Mouse (Mus musculus) midbrain, embryonic 16.5 days (tissue): ENCODE measurements at regions not wholly inside any gene's neighbourhood (a gene's known extent, or its start where the extent isn't known, plus 50 kb on each side); places are given as distances from the start of the nearest gene placed in this dataset.

ENCODE experiments used
- ATAC-seq: fragments of 200-750 bp; cut with Nextera tagmentation; 2 replicates; pipeline ENCODE4 v1.8.0; 2017; ENCODE audit warnings: moderate TSS enrichment
- H3K27ac ChIP-seq: fragments of 300-500 bp; sonication (generic); 2 replicates; pipeline ENCODE4 v1.5.1; 2014; ENCODE audit warnings: mild to moderate bottlenecking, low read length, mixed read lengths
- H3K27me3 ChIP-seq: fragments of 300-500 bp; sonication (generic); 2 replicates; pipeline ENCODE4 v1.6.1; 2014; ENCODE audit warnings: low read depth, low read length, mixed read lengths; ENCODE audit not compliant: control insufficient read depth, insufficient read depth
- H3K36me3 ChIP-seq: fragments of 300-500 bp; sonication (generic); 2 replicates; pipeline ENCODE4 v1.6.1; 2014; ENCODE audit warnings: mild to moderate bottlenecking, low read length, moderate library complexity, mixed read lengths; ENCODE audit not compliant: control insufficient read depth, insufficient read depth
- H3K4me1 ChIP-seq: fragments of 300-500 bp; sonication (generic); 2 replicates; pipeline ENCODE4 v1.6.1; 2014; ENCODE audit warnings: mild to moderate bottlenecking, low read length, mixed read lengths; ENCODE audit not compliant: control insufficient read depth, insufficient read depth
- H3K4me2 ChIP-seq: fragments of 300-500 bp; sonication (generic); 2 replicates; pipeline ENCODE4 v1.6.1; 2014; ENCODE audit warnings: mild to moderate bottlenecking, low read length, mixed read lengths
- H3K4me3 ChIP-seq: fragments of 300-500 bp; sonication (generic); 2 replicates; pipeline ENCODE4 v1.5.1; 2014; ENCODE audit warnings: low read depth, mild to moderate bottlenecking, low read length, moderate library complexity, mixed read lengths
- H3K9ac ChIP-seq: fragments of 300-500 bp; sonication (generic); 2 replicates; pipeline ENCODE4 v1.6.1; 2014; ENCODE audit warnings: low read depth, low read length, mixed read lengths
- H3K9me3 ChIP-seq: fragments of 300-500 bp; sonication (generic); replicated peaks from 2 replicates; pipeline ENCODE4 v1.6.1; 2014; ENCODE audit warnings: mild to moderate bottlenecking, low read length, mixed read lengths; ENCODE audit not compliant: control insufficient read depth, poor library complexity, severe bottlenecking
- WGBS: fragments of 180-500 bp; shearing (Covaris S2); extraction: QIAGEN DNeasy Blood & Tissue Kit; methylation state at CpG from one replicate; pipeline ENCODE4 v1.1.7; 2014; 5-methylcytosine and 5-hydroxymethylcytosine counted together

DNA sequence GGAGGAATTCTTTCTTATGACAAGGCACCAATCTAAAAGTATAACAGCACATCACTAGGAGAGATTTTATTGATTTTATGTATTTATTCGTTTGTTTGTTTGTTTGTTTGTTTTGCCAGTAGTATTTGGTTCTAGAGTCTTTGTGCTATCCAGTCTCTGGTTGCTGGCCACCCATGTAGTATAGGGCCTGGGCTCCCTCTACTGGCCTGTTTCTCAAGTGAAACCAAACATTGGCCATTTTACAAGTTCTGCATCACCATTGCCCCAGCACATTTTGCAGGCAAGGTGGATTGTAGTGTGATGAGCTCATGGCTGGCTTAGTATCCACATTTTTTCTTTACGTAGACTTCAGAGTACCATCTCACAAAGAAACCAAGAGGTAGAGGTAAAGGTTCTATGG, 376.9 kb upstream of the Luzp2 start:
- Histone ChIP-seq H3K9ac (no peak overlapping the region), H3K27me3 (no peaks in the 10 kb centered on the region), H3K9me3 (no peaks in the 10 kb centered on the region), H3K4me1 (no peaks in the 10 kb centered on the region), H3K36me3 (no peaks in the 10 kb centered on the region), H3K27ac (no peak overlapping the region), H3K4me3 (no peak overlapping the region), H3K4me2 (no peak overlapping the region)
- 53% methylated on average over 2 of the region's 2 CpGs for WGBS
- ATAC-seq: no peak

DNA sequence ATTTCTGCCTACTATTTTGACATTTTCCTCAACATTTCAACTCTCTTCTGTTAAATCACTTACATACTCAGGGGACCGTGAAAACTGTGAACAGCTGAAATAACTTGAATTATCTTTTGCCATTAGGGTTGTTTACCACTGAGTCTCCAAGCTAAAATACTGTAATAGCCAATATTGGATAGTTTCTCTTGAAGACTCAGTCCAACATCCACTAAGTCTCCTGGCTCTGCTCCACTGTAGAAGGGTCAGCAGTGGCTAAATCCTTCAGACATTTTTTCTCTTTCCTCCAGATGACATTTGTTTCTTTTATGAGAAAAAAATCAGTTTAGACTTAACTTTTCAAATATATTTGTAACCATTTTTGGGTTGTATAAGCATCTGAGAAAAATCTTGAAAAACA, 344.0 kb upstream of the Luzp2 start:
- no peak overlapping the region for H3K9ac ChIP-seq
- no peak overlapping the region for H3K27ac ChIP-seq
- H3K36me3 ChIP-seq: no peaks in the 10 kb centered on the region
- no peak overlapping the region for H3K4me2 ChIP-seq
- no peak for ATAC-seq
- no peaks in the 10 kb centered on the region for H3K9me3 ChIP-seq
- WGBS: 90% methylated on average over 1 of the region's 1 CpGs
- H3K4me1 ChIP-seq: no peaks in the 10 kb centered on the region
- no peaks in the 10 kb centered on the region for H3K27me3 ChIP-seq
- H3K4me3 ChIP-seq: no peak overlapping the region

DNA sequence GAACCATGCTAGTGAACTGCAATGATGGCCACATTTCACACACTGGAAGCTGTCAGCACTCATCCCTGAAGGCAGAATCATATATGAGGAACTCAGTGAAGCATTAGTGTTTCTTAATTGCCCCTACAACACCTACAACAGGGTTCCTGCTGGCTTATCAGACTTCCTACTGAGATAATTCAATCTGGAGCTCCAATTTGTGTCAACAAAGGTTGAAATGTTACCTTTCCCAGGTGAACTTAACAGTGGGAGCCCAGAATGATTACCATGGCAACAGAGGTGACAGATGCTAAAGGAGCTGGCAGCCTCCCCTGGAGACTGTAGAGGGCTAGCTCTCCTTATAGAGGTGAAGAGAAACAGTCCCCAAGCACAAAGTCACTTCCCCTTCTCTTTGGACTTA, 330.1 kb upstream of the Luzp2 start:
- Histone ChIP-seq H3K9ac (no peak overlapping the region), H3K9me3 (no peaks in the 10 kb centered on the region), H3K4me2 (no peak overlapping the region), H3K4me1 (no peaks in the 10 kb centered on the region), H3K4me3 (no peak overlapping the region), H3K27me3 (no peaks in the 10 kb centered on the region), H3K27ac (no peak overlapping the region), H3K36me3 (no peaks in the 10 kb centered on the region)
- peak; percentile 51; the same call in 1 of the 2 replicates for ATAC-seq

DNA sequence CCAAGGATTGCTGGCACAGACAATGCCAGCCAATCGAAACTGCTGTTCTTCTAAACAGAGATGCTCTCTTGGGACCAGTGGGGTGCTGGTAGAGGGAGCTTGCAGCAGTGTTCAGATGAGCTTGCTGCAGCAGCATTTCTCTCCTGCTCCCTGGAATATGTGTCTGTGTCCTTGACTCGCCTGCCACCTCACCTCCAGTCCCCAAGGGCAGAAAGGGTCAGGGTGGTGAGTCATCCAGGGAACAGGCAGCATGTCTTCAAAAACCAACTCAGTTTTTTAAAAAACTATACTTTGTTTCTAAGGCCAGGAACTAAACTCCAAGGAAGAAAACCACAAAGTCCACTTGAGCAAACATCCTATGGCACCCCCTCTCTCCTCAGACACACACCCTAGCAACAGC, 328.3 kb upstream of the Luzp2 start:
- no peak overlapping the region for H3K4me3 ChIP-seq
- H3K36me3 ChIP-seq: no peaks in the 10 kb centered on the region
- no peaks in the 10 kb centered on the region for H3K9me3 ChIP-seq
- ATAC-seq: no peak
- no peak overlapping the region for H3K9ac ChIP-seq
- H3K27ac ChIP-seq: no peak overlapping the region
- H3K27me3 ChIP-seq: no peaks in the 10 kb centered on the region
- WGBS: 51% methylated on average over 2 of the region's 2 CpGs
- no peaks in the 10 kb centered on the region for H3K4me1 ChIP-seq
- H3K4me2 ChIP-seq: no peak overlapping the region

DNA sequence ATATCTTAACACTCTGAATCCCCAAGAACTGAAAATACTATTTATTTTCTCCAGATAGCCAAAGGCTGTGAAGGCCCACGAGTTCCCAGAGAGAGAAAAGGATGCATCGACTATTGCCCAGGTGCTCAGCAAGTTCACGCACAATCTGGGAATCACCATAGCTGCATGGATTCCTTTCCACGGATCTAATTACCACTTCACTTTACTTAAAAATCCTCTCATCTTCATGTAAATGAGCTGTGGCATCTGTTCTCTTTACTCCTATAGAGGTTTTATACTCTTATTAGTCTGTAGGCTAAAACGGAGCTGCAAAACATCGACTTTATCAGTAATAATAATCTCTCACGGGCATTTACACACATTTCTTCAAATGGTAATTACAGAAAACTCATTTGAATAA, 299.6 kb upstream of the Luzp2 start:
- Histone ChIP-seq H3K4me2 (no peak overlapping the region), H3K27ac (no peak overlapping the region), H3K4me3 (no peak overlapping the region), H3K9me3 (no peaks in the 10 kb centered on the region), H3K36me3 (no peaks in the 10 kb centered on the region), H3K27me3 (no peaks in the 10 kb centered on the region), H3K4me1 (no peaks in the 10 kb centered on the region), H3K9ac (no peak overlapping the region)
- 0 out of 2 replicates have a peak, but pooled peaks have one; percentile 54 for ATAC-seq
- WGBS: 31% methylated on average over 7 of the region's 7 CpGs

DNA sequence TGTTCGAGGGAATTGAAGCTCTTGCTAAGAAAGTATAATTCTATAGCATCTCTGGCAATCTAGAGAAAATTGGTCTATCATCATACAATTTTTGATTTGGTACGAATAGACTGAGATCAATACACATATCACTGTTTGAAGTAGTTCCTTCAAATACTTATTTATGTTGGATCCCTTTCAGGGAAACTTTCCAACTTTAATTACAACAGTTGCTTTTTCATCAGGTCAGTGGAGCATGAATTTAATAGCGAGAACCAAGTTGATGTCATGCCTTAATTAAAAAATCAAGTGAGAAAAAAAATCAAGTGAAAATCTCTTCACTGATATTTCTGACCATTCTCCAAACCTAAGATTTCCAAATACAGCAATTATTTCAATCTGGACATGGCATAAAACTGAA, 277.9 kb upstream of the Luzp2 start:
- no peaks in the 10 kb centered on the region for H3K4me1 ChIP-seq
- no peak overlapping the region for H3K9ac ChIP-seq
- H3K9me3 ChIP-seq: no peaks in the 10 kb centered on the region
- H3K4me3 ChIP-seq: no peak overlapping the region
- whole genome bisulfite sequencing: 80% methylated on average over 3 of the region's 3 CpGs
- no peak for ATAC-seq
- no peaks in the 10 kb centered on the region for H3K27me3 ChIP-seq
- no peak overlapping the region for H3K4me2 ChIP-seq
- H3K36me3 ChIP-seq: no peaks in the 10 kb centered on the region
- H3K27ac ChIP-seq: no peak overlapping the region

DNA sequence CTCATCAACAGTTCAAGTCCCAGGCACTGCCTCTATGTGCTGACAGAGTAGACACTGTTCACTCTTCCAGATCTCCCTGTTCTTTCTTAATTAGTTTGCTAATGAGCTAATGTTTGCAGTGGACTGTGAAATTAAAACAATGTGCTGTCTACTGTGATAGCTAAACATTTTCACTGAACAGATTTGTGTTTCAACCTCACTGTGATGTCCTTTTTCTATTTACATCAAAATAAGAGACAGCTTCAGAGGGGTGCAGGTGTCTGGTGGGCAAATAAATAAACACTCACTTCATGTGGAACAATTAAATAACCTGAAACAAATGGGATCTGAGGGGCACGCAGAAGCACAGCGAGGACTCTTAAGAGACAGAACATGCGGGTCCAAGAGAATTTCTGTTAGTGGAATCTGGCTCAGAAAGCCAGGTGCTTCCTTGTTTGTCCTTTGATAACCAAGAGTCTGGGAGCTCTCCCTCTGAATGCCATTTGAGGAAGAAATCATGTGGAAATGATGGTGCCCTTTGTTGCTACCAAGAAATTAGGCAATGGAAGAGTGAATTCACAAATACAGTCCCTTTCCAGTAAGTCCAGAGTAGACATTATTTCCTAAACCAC, 269.6 kb upstream of the Luzp2 start:
- H3K4me1 ChIP-seq: no peaks in the 10 kb centered on the region
- H3K4me2 ChIP-seq: no peak overlapping the region
- no peak overlapping the region for H3K4me3 ChIP-seq
- H3K27ac ChIP-seq: no peak overlapping the region
- ATAC-seq: no peak
- no peaks in the 10 kb centered on the region for H3K9me3 ChIP-seq
- no peaks in the 10 kb centered on the region for H3K36me3 ChIP-seq
- WGBS: 49% methylated on average over 3 of the region's 3 CpGs
- H3K27me3 ChIP-seq: no peaks in the 10 kb centered on the region
- no peak overlapping the region for H3K9ac ChIP-seq

DNA sequence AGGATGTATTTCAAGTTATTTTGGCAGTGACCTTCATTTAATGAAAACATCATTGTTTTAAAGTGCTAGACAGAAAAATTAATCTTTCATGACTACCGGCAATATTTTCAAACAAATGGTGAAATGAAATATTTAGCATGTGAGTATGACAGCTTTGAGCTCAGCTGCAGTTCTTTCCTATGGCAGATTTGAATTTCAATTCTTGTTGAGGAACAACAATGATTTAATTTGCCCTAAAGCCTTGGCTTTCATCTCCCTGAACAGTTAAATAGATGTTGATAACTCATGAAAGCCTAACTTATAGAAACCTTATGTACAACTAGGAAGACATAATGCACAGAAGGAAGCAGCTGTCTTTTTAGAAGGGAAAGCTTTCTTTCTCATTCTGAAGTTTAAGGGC, 235.5 kb upstream of the Luzp2 start:
- no peaks in the 10 kb centered on the region for H3K4me1 ChIP-seq
- ATAC-seq: no peak
- no peak overlapping the region for H3K4me3 ChIP-seq
- H3K9ac ChIP-seq: no peak overlapping the region
- H3K4me2 ChIP-seq: no peak overlapping the region
- H3K27me3 ChIP-seq: no peaks in the 10 kb centered on the region
- 49% methylated on average over 1 of the region's 1 CpGs for WGBS
- H3K27ac ChIP-seq: no peak overlapping the region
- H3K36me3 ChIP-seq: no peaks in the 10 kb centered on the region
- H3K9me3 ChIP-seq: no peaks in the 10 kb centered on the region

DNA sequence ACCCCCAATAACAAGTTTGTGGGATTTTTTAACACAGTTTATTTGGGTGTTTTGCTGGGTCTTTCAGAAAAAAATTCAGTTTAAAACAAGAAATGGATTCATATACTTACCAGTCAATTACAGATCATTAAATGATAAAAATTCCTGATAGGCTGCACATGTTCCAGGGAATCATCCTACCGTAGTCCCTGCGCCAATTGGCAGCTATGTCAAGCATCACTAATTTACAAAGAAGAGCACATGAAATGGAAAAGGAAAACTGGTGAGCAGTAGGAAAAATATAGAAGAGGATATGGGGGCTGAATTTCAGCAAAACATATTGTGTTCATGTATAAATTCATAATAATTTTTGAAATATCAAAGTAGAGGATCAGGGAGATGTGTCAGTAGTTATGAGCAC, 212.9 kb upstream of the Luzp2 start:
- Histone ChIP-seq H3K4me2 (no peak overlapping the region), H3K4me3 (no peak overlapping the region), H3K4me1 (no peaks in the 10 kb centered on the region), H3K27me3 (no peaks in the 10 kb centered on the region), H3K27ac (no peak overlapping the region), H3K9ac (no peak overlapping the region), H3K36me3 (no peaks in the 10 kb centered on the region), H3K9me3 (no peaks in the 10 kb centered on the region)
- 88% methylated on average over 2 of the region's 2 CpGs for WGBS
- ATAC-seq: no peak
